ENCODE assay signal across 27 mouse cellular contexts in the genomic region with DNA sequence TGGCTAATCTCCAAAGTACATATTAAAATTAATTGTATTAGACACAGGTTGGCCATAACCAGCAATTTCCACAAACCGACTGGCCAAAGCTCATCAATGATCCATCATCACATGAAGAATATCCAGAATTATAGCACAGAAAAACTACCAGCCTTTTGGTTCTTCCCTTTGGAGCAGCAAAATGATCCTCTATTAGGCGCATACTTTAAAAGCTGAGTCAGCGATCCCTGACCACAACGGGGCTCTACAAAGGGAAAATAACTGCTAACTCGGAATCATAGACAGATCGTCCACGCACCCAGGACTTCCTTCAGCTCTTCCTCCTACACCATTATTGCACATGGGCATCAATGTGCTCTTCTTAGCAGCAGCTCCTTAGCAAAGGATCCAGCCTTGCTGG.
"Had no signal": no experiment of that assay in that cellular context is flagged by ENCODE, and none has a peak within 500 bp of the region (broad histone marks: within the 10 kb centered on the region; RNA-seq: fewer than 3 reads in every experiment).

No protein-coding gene starts in this region.

- H3K9me3 ChIP-seq: heart, embryonic 10.5 days; heart, embryonic 12.5 days; hindbrain, embryonic 10.5 days; hindbrain, embryonic 12.5 days; intestine, embryonic 15.5 days; limb, embryonic 13.5 days; limb, embryonic 15.5 days; liver, embryonic 13.5 days; liver, embryonic 15.5 days had no signal

- ATAC-seq: hindbrain, embryonic 16.5 days; inflammation-experienced regulatory T-cells, adult 6 months; intestine, embryonic 15.5 days; intestine, postnatal 0 days had no signal

- H3K4me3 ChIP-seq: gastrocnemius, adult 2 months; heart, embryonic 10.5 days; heart, embryonic 12.5 days; hindbrain, embryonic 10.5 days; hindbrain, embryonic 12.5 days; intestine, embryonic 15.5 days; layer of hippocampus, adult 2 months; left cerebral cortex, adult 2 months; limb, embryonic 13.5 days; limb, embryonic 15.5 days; liver, embryonic 13.5 days; liver, embryonic 15.5 days had no signal

- H3K27ac ChIP-seq: gastrocnemius, adult 2 months; heart, embryonic 10.5 days; hindbrain, embryonic 10.5 days; hindbrain, embryonic 12.5 days; hindbrain, embryonic 14.5 days; intestine, embryonic 15.5 days; layer of hippocampus, adult 2 months; left cerebral cortex, adult 2 months; limb, embryonic 13.5 days; limb, embryonic 15.5 days; liver, embryonic 13.5 days; liver, embryonic 15.5 days had no signal

- H3K36me3 ChIP-seq: liver, embryonic 13.5 days; liver, embryonic 15.5 days had no signal

- H3K27me3 ChIP-seq: heart, embryonic 12.5 days; hindbrain, embryonic 12.5 days; intestine, embryonic 15.5 days; limb, embryonic 13.5 days; limb, embryonic 15.5 days; liver, embryonic 13.5 days; liver, embryonic 15.5 days had no signal

- DNase-seq: gastrocnemius, adult 2 months; gastrocnemius, postnatal 10 days; gastrocnemius, postnatal 25 days; heart, adult 18-20 months; heart, postnatal 10 days; heart, postnatal 4 days; kidney, adult 18-20 months; kidney, adult 8-10 months; kidney, postnatal 10 days; kidney, postnatal 25 days; kidney, postnatal 4 days; left cerebral cortex, postnatal 4 days; liver, embryonic 13.5 days had no signal

- H3K9ac ChIP-seq: heart, embryonic 12.5 days; hindbrain, embryonic 12.5 days; hindbrain, embryonic 14.5 days; intestine, embryonic 15.5 days; limb, embryonic 13.5 days; limb, embryonic 15.5 days; liver, embryonic 13.5 days; liver, embryonic 15.5 days had no signal

- H3K4me2 ChIP-seq: heart, embryonic 12.5 days; hindbrain, embryonic 12.5 days; hindbrain, embryonic 14.5 days; intestine, embryonic 15.5 days; limb, embryonic 13.5 days; limb, embryonic 15.5 days; liver, embryonic 13.5 days; liver, embryonic 15.5 days had no signal

- H3K4me1 ChIP-seq: heart, embryonic 10.5 days; heart, embryonic 12.5 days; hindbrain, embryonic 10.5 days; hindbrain, embryonic 12.5 days; limb, embryonic 13.5 days; limb, embryonic 15.5 days; liver, embryonic 13.5 days; liver, embryonic 15.5 days had no signal
